In genomic region chr8:11273506-11274158, GRCm38 (mm10) we compare ENCODE assay signal across 12 mouse cellular contexts. TPM values are rescaled to one million over a fixed set of nuclear protein-coding genes. Genes with fewer than 3 reads are reported as not detected.
DNase-seq lines count a peak whose midpoint lies in the region; ATAC-seq and TF ChIP-seq lines count a peak whose summit lies in the region.
"Had no signal": no experiment of that assay in that cellular context is flagged by ENCODE, and none has a peak within 500 bp of the region (broad histone marks: within the 10 kb centered on the region; RNA-seq: fewer than 3 reads in every experiment).

No protein-coding gene starts in this region.

- peak; percentile 73 for DNase-seq in gastrocnemius, postnatal 14 days
- peak; percentile 66 for DNase-seq in heart, postnatal 4 days
- DNase-seq in lung, postnatal 0 days (ENCODE audit: low spot score), result peak; percentile 85
- no peak for DNase-seq in kidney, postnatal 14 days
- no peak for DNase-seq in thymus, postnatal 25 days
- no peak for DNase-seq in thymus, postnatal 14 days
- DNase-seq: cerebellum, adult 11-12 months; liver, embryonic 13.5 days had no signal

- TF ChIP-seq CTCF in lung, postnatal 0 days (IDR thresholded peaks at IDR 0.05), result no peak

- no peaks in the 10 kb centered on the region; the same call in 1 of the 2 replicates for H3K36me3 ChIP-seq in lung, postnatal 0 days (ENCODE audit: insufficient read depth, low read length)
- H3K36me3 ChIP-seq: hindbrain, embryonic 15.5 days; liver, embryonic 13.5 days; stomach, embryonic 15.5 days had no signal

- peak; percentile 53 for ATAC-seq in lung, postnatal 0 days
- no peak for ATAC-seq in megakaryocyte, adult 5-6 weeks (ENCODE audit: poor library complexity, severe bottlenecking)

- no peak overlapping the region for H3K9ac ChIP-seq in lung, postnatal 0 days (replicated peaks; ENCODE audit: low read depth)
- H3K9ac ChIP-seq: hindbrain, embryonic 15.5 days; liver, embryonic 13.5 days; stomach, embryonic 15.5 days had no signal

- no peaks in the 10 kb centered on the region for H3K27me3 ChIP-seq in lung, postnatal 0 days (replicated peaks; ENCODE audit: insufficient read depth, low read length)
- H3K27me3 ChIP-seq: hindbrain, embryonic 15.5 days; stomach, embryonic 15.5 days had no signal

- no peaks in the 10 kb centered on the region for H3K9me3 ChIP-seq in lung, postnatal 0 days (ENCODE audit: low read length)
- H3K9me3 ChIP-seq: hindbrain, embryonic 15.5 days; liver, embryonic 13.5 days; stomach, embryonic 15.5 days had no signal

- peaks cover 82% of the 10 kb centered on the region for H3K4me1 ChIP-seq in brown adipose tissue, adult 24 weeks (ENCODE audit: control insufficient read depth, insufficient read depth, insufficient read length, low read length)
- peaks cover 54% of the 10 kb centered on the region for H3K4me1 ChIP-seq in lung, postnatal 0 days (ENCODE audit: insufficient read depth, low read depth, low read length)

- H3K27ac ChIP-seq in brown adipose tissue, adult 24 weeks (replicated peaks; ENCODE audit: low read depth, low read length), result peak overlapping the region; percentile 87
- peak overlapping the region; percentile 64 for H3K27ac ChIP-seq in lung, postnatal 0 days (ENCODE audit: low read length)
- H3K27ac ChIP-seq: hindbrain, embryonic 15.5 days; stomach, embryonic 15.5 days had no signal

- H3K4me2 ChIP-seq in lung, postnatal 0 days (replicated peaks; ENCODE audit: low read depth, low read length), result no peak overlapping the region
- H3K4me2 ChIP-seq: hindbrain, embryonic 15.5 days; liver, embryonic 13.5 days; stomach, embryonic 15.5 days had no signal

- TF ChIP-seq EP300 in lung, postnatal 0 days (IDR thresholded peaks at IDR 0.05), result peak; percentile 55; the same call in 1 of the 2 replicates

- 66% methylated on average over 15 of the region's 15 CpGs for WGBS in lung, postnatal 0 days

- H3K4me3 ChIP-seq in brown adipose tissue, adult 24 weeks (ENCODE audit: insufficient read depth, low read depth, low read length), result no peak overlapping the region
- no peak overlapping the region for H3K4me3 ChIP-seq in lung, postnatal 0 days (ENCODE audit: low read depth, low read length)
- H3K4me3 ChIP-seq: hindbrain, embryonic 15.5 days; liver, embryonic 13.5 days; stomach, embryonic 15.5 days had no signal

- intact Hi-C loops in gastrocnemius, postnatal 14 days (cut with DNase I; ENCODE audit: low total_unique reads), result no loop called here

RNA-seq across cellular contexts. Expression of gene Col4a2, which starts 39.0 kb away (rescaled TPM):
- polyA plus RNA-seq in brown adipose tissue, adult 24 weeks (2012; ENCODE audit: insufficient read depth, insufficient read length, missing spikeins), result 51.1 and 77.2 TPM in 2 replicates
- total RNA-seq in gastrocnemius, postnatal 14 days (2021), result 100 to 1,000 TPM; 297 to 319 TPM
- 100 to 1,000 TPM; 558 to 588 TPM for total RNA-seq in heart, postnatal 4 days (2021)
- polyA plus RNA-seq in lung, postnatal 0 days (2015; fragmentation: Nextera tagmentation; extraction: Ambion mirVana), result 183 and 189 TPM in 2 replicates
- 0.02 and 0.07 TPM in 2 replicates for total RNA-seq in megakaryocyte, adult 5-6 weeks (2015)
- 0.15 and 0.73 TPM in 2 replicates for total RNA-seq in megakaryocyte, adult 5-6 weeks (2017)

RNA-seq across cellular contexts. Expression of gene Col4a1, which starts 39.0 kb away (rescaled TPM):
- 142 and 186 TPM in 2 replicates for polyA plus RNA-seq in brown adipose tissue, adult 24 weeks (2012; ENCODE audit: insufficient read depth, insufficient read length, missing spikeins)
- total RNA-seq in gastrocnemius, postnatal 14 days (2021), result 100 to 1,000 TPM; 636 to 736 TPM
- total RNA-seq in heart, postnatal 4 days (2021), result 1,000 to 10,000 TPM; 1,026 to 1,084 TPM
- polyA plus RNA-seq in lung, postnatal 0 days (2015; fragmentation: Nextera tagmentation; extraction: Ambion mirVana), result 346 and 376 TPM in 2 replicates
- 0.30 and 1.3 TPM in 2 replicates for total RNA-seq in megakaryocyte, adult 5-6 weeks (2015)
- 0.04 and 1.1 TPM in 2 replicates for total RNA-seq in megakaryocyte, adult 5-6 weeks (2017)

Comparison
In these comparisons a context has a peak if more than half of its experiments do, and no peak if none do; other contexts are left out.
1. DNase-seq: peak in gastrocnemius, postnatal 14 days (single experiment), heart, postnatal 4 days (single experiment) and lung, postnatal 0 days (single experiment); none in kidney, postnatal 14 days (single experiment), thymus, postnatal 25 days (single experiment) and thymus, postnatal 14 days (single experiment).
2. RNA of gene Col4a2, which starts 39.0 kb away (total RNA-seq): 558 to 588 TPM in heart, postnatal 4 days and 297 to 319 TPM in gastrocnemius, postnatal 14 days; 0.02 to 0.73 TPM in megakaryocyte, adult 5-6 weeks; every median in the first group is over 100 times any median in the second.
3. RNA of gene Col4a1, which starts 39.0 kb away (total RNA-seq): 1,026 to 1,084 TPM in heart, postnatal 4 days and 636 to 736 TPM in gastrocnemius, postnatal 14 days; 0.04 to 1.3 TPM in megakaryocyte, adult 5-6 weeks; every median in the first group is over 100 times any median in the second.